Mouse (Mus musculus) kidney, adult 2 months (tissue): ENCODE measurements around the gene Prkaa2. TPM values are rescaled to one million over a fixed set of nuclear protein-coding genes. Genes with fewer than 3 reads are reported as not detected.

Source experiments
- DNase-seq: peaks from one replicate; pipeline ENCODE4 v3.0.0; 2021
- H3K27ac ChIP-seq: fragments of 200-500 bp; 2 replicates; pipeline ENCODE4 v1.5.1; 2012; ENCODE audit warnings: low read depth, low read length, control low read depth, inconsistent platforms; ENCODE audit not compliant: insufficient read depth
- H3K27me3 ChIP-seq: fragments of 200-500 bp; replicated peaks from 2 replicates; pipeline ENCODE4 v1.6.1; 2012; ENCODE audit warnings: mild to moderate bottlenecking, moderate library complexity, low read length, inconsistent platforms; ENCODE audit not compliant: control insufficient read depth, insufficient read depth
- H3K36me3 ChIP-seq: fragments of 200-500 bp; 2 replicates; pipeline ENCODE4 v1.6.1; 2012; ENCODE audit warnings: mild to moderate bottlenecking, moderate library complexity, low read length, inconsistent platforms; ENCODE audit not compliant: control insufficient read depth, insufficient read depth
- H3K4me1 ChIP-seq: fragments of 200-500 bp; 2 replicates; pipeline ENCODE4 v1.6.1; 2011; ENCODE audit warnings: low read length; ENCODE audit not compliant: control insufficient read depth, insufficient read depth
- H3K4me3 ChIP-seq: fragments of 200-500 bp; 2 replicates; pipeline ENCODE4 v1.5.1; 2011; ENCODE audit warnings: mild to moderate bottlenecking, low read depth, low read length, control low read depth; ENCODE audit not compliant: insufficient read depth
- CTCF ChIP-seq: fragments of 200-500 bp; conservative IDR thresholded peaks from 2 replicates; pipeline ENCODE4 v1.5.1; 2011; ENCODE audit warnings: low read depth, mild to moderate bottlenecking, control low read depth, low read length, moderate library complexity, mixed read lengths; ENCODE audit not compliant: insufficient read depth, insufficient read length
- POLR2A ChIP-seq: fragments of 200-500 bp; IDR thresholded peaks from one replicate; pipeline ENCODE4 v1.6.1; 2011; ENCODE audit warnings: low read depth, low read length, control low read depth
- WGBS: fragments of 180-500 bp; shearing (Covaris S2); methylation state at CpG from one replicate; pipeline ENCODE4 v1.1.7; 2018; 5-methylcytosine and 5-hydroxymethylcytosine counted together
- polyA plus RNA-seq: library from polyadenylated mRNA; depleted of rRNA; stranded (reverse); fragments of >200 nt; gene quantifications from 2 replicates; pipeline ENCODE4 v1.2.3, GENCODE M21; 2012

Prkaa2 gene
- polyA plus RNA-seq, 1 experiment, result 25.8 TPM

- Histone ChIP-seq H3K36me3 (no peaks in the 10 kb centered on the region), H3K27me3 (no peaks in the 10 kb centered on the region), H3K4me3 (no peak overlapping the region), H3K27ac (no peak overlapping the region), H3K4me1 (peaks cover 3% of the 10 kb centered on the region; the same call in 1 of the 2 replicates)
- DNase-seq, result no peak
- WGBS, result 79% methylated on average over 7 of the region's 7 CpGs
- TF ChIP-seq POLR2A, result no peak
- TF ChIP-seq CTCF, result no peak
Measured at GRCm38 (mm10) chr4:105156281-105156680, 46.6 kb upstream of the Prkaa2 start.

- H3K27ac ChIP-seq, result no peak overlapping the region
- no peaks in the 10 kb centered on the region for H3K36me3 ChIP-seq
- no peak for DNase-seq
- no peak overlapping the region for H3K4me3 ChIP-seq
- WGBS, result 80% methylated on average over 3 of the region's 3 CpGs
- TF ChIP-seq CTCF (no peak), POLR2A (no peak)
- no peaks in the 10 kb centered on the region for H3K4me1 ChIP-seq
- no peaks in the 10 kb centered on the region for H3K27me3 ChIP-seq
Measured at GRCm38 (mm10) chr4:105153227-105153626, 43.5 kb upstream of the Prkaa2 start.

DNA sequence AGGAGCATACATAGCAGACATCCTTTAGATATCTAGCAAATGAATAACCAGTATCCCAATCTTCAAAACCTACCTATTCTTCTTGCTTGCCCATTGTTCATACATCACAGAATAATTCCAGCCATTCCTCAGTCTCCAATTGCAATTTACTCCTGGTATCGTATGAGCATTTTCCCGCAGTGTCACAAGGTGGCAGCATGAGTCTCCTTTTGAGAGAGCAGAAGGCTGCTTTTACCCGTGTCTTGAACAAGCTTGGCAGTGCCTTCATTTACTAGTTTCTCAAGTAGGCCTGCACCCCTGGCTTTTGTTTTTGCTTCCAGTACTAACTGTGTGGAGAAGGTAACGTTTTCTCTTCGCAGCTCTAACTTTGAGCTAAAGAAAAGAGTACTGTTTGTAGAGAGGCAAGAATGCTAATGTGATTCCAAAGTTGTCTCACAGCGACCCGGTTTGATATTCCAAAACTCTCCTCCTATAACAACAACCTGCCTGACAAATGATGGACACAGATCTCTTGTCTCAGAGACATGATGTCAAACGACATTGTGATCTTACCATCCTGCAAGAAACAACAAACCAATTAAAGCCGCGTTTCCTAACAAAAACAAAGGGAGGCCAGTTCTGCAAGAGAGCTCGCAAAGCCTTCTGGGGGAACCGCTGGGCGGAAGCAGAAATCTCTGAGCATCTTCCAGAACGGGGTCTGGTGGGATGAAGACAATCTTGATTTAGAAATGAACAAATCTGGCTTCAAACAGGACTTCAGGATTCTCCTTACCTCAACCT is 42.4 kb upstream of the Prkaa2 start:
- no peaks in the 10 kb centered on the region for H3K36me3 ChIP-seq

GRCm38 (mm10) chr4:105149492-105149891 is 39.8 kb upstream of the Prkaa2 start:
- Histone ChIP-seq H3K36me3 (no peaks in the 10 kb centered on the region), H3K27me3 (no peaks in the 10 kb centered on the region), H3K27ac (no peak overlapping the region), H3K4me1 (no peaks in the 10 kb centered on the region), H3K4me3 (no peak overlapping the region)
- WGBS, result 75% methylated on average over 7 of the region's 7 CpGs
- TF ChIP-seq POLR2A (no peak), CTCF (no peak)
- DNase-seq, result no peak

More for the DNA sequence above, 42.4 kb upstream of the Prkaa2 start:
- Histone ChIP-seq H3K4me1 (no peaks in the 10 kb centered on the region), H3K4me3 (no peak overlapping the region), H3K27me3 (no peaks in the 10 kb centered on the region), H3K27ac (no peak overlapping the region)
- DNase-seq, result peak; percentile 88
- 49% methylated on average over 14 of the region's 14 CpGs for WGBS
- TF ChIP-seq POLR2A (no peak), CTCF (peak; percentile 86)

GRCm38 (mm10) chr4:105133350-105134050 is 23.8 kb upstream of the Prkaa2 start:
- Histone ChIP-seq H3K27ac (no peak overlapping the region), H3K27me3 (no peaks in the 10 kb centered on the region), H3K36me3 (no peaks in the 10 kb centered on the region), H3K4me3 (no peak overlapping the region), H3K4me1 (peaks cover 3% of the 10 kb centered on the region; the same call in 1 of the 2 replicates)
- TF ChIP-seq CTCF (no peak), POLR2A (no peak)
- DNase-seq, result no peak
- 82% methylated on average over 4 of the region's 4 CpGs for WGBS

DNA sequence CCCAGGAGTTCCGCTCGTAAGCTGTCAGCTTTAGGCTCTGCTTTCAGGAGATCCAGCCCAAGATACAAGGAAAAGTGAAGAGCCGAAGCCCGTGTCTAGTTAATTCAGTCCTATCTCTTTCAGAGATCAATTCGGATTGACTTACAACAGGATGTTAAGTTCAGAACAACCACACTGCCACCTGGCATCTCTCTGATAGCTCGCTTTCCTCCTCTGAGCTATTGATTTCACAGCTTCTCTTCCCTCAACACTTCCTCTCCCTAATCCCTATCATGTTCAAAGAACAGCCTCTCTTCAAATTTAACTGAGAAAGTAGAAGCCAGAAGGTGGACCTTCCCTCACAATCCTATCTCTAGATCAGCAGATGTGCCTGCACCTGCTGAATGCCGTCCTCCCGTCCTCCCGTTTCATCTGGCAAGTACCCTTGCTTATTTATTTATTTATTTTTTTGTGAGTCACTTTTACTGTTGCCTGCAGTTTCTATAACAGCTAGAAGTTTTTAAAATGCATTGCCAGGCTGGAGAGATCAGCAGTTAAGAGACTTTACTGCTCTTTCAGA is 22.1 kb upstream of the Prkaa2 start:
- TF ChIP-seq CTCF, result no peak
- DNase-seq, result no peak
- H3K27me3 ChIP-seq, result no peaks in the 10 kb centered on the region
- 82% methylated on average over 9 of the region's 9 CpGs for WGBS
- H3K36me3 ChIP-seq, result no peaks in the 10 kb centered on the region
- H3K4me1 ChIP-seq, result peaks cover 3% of the 10 kb centered on the region; the same call in 1 of the 2 replicates
- H3K4me3 ChIP-seq, result no peak overlapping the region
- no peak overlapping the region for H3K27ac ChIP-seq

- Histone ChIP-seq H3K27ac (no peak overlapping the region), H3K36me3 (no peaks in the 10 kb centered on the region), H3K4me1 (peaks cover 3% of the 10 kb centered on the region; the same call in 1 of the 2 replicates), H3K4me3 (no peak overlapping the region), H3K27me3 (no peaks in the 10 kb centered on the region)
- WGBS, result 32% methylated on average over 7 of the region's 7 CpGs
- TF ChIP-seq CTCF (no peak), POLR2A (no peak)
- no peak for DNase-seq
Measured at GRCm38 (mm10) chr4:105129212-105129611, 19.5 kb upstream of the Prkaa2 start.
